Mouse (Mus musculus) cerebellum, postnatal 25 days (tissue): ENCODE data around the gene Bmpr1a.
"Not testable (repeated sequence)": the region's sequence is repeated elsewhere in the genome, so short reads cannot be mapped to it uniquely, and the experiment has no call there.

ENCODE experiments used
- DNase-seq, 2 experiments: peaks; one replicate each; pipeline ENCODE4 v3.0.0; 2021; ENCODE audit warnings: mixed read lengths in 2 of 2

Bmpr1a gene

GRCm38 (mm10) chr14:34448398-34448797, 54.7 kb downstream of the Bmpr1a start:
- DNase-seq: no peak

GRCm38 (mm10) chr14:34447659-34448058, 55.5 kb downstream of the Bmpr1a start:
- DNase-seq: no peak

GRCm38 (mm10) chr14:34446624-34447023, 56.5 kb downstream of the Bmpr1a start:
- DNase-seq: no peak

- DNase-seq: no peak
Observed at GRCm38 (mm10) chr14:34445348-34445747, 57.8 kb downstream of the Bmpr1a start.

- no peak for DNase-seq
Observed at GRCm38 (mm10) chr14:34444924-34445323, 58.2 kb downstream of the Bmpr1a start.

GRCm38 (mm10) chr14:34444368-34444767, 58.8 kb downstream of the Bmpr1a start:
- DNase-seq: no peak

- DNase-seq: no peak
Observed at GRCm38 (mm10) chr14:34442531-34442930, 60.6 kb downstream of the Bmpr1a start.

GRCm38 (mm10) chr14:34440526-34441066, 62.5 kb downstream of the Bmpr1a start:
- no peak for DNase-seq

GRCm38 (mm10) chr14:34429069-34429468, 74.1 kb downstream of the Bmpr1a start:
- DNase-seq: no peak

GRCm38 (mm10) chr14:34428274-34428673, 74.9 kb downstream of the Bmpr1a start:
- no peak for DNase-seq

- no peak for DNase-seq
Observed at GRCm38 (mm10) chr14:34421078-34421477, 82.1 kb downstream of the Bmpr1a start.

- no peak for DNase-seq
Observed at GRCm38 (mm10) chr14:34417501-34417900, 85.6 kb downstream of the Bmpr1a start.

- DNase-seq: not testable (repeated sequence)
Observed at GRCm38 (mm10) chr14:34416946-34417345, 86.2 kb downstream of the Bmpr1a start.

- DNase-seq: no peak
Observed at GRCm38 (mm10) chr14:34412164-34412896, 90.8 kb downstream of the Bmpr1a start.

- DNase-seq: no peak
Observed at GRCm38 (mm10) chr14:34410716-34411115, 92.4 kb downstream of the Bmpr1a start.

- DNase-seq: no peak
Observed at GRCm38 (mm10) chr14:34403424-34403823, 99.7 kb downstream of the Bmpr1a start.

- peak in 1 of 2 experiments; percentile 17 for DNase-seq
Observed at GRCm38 (mm10) chr14:34402871-34403270, 100.3 kb downstream of the Bmpr1a start.

GRCm38 (mm10) chr14:34401135-34401534, 102.0 kb downstream of the Bmpr1a start:
- DNase-seq: peak; percentile 63 to 79

- DNase-seq: no peak
Observed at GRCm38 (mm10) chr14:34400021-34400420, 103.1 kb downstream of the Bmpr1a start.

- DNase-seq: no peak
Observed at GRCm38 (mm10) chr14:34399301-34399700, 103.8 kb downstream of the Bmpr1a start.

GRCm38 (mm10) chr14:34398901-34399300, 104.2 kb downstream of the Bmpr1a start:
- no peak for DNase-seq

GRCm38 (mm10) chr14:34397871-34398270, 105.3 kb downstream of the Bmpr1a start:
- no peak for DNase-seq

GRCm38 (mm10) chr14:34393295-34393694, 109.8 kb downstream of the Bmpr1a start:
- DNase-seq: no peak

GRCm38 (mm10) chr14:34382921-34383704, 120.0 kb downstream of the Bmpr1a start:
- no peak for DNase-seq
